Mouse (Mus musculus): ENCODE results near the gene Map2k6.

DNA sequence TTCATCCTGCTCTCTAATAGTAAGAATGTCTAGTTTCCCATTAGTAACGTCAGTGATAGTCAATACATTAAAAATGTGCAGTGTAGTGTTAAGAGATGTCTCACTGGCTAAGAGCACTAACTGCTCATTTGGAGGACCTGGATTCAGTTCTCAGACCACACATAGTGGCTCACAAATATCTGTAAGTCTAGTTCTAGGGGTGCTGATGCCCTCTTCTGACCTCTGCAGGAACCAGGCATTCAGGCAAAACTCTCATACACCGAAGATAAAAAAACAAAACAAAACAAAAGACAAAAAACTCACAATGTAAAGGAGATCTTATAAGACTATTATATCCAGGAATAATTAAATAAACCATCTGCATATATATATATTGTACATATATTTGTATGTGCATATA lies 72.4 kb downstream of the Map2k6 start:
- no peak; a peak in 1 of 6 replicates for TF ChIP-seq CTCF (IDR thresholded peaks at IDR 0.05 in 2 of 3, conservative IDR thresholded peaks at IDR 0.05 in 1 of 3; ENCODE audit: control insufficient read depth in 1 of 3, insufficient read depth in 1 of 3, low read depth in 2 of 3, low read length in 3 of 3, poor library complexity in 1 of 3, severe bottlenecking in 1 of 3)
- TF ChIP-seq POLR2A (IDR thresholded peaks at IDR 0.05; ENCODE audit: control insufficient read depth in 1 of 2, insufficient read depth in 1 of 2, low read depth in 1 of 2, low read length in 2 of 2, poor library complexity in 1 of 2): no peak
- no peak for TF ChIP-seq NELFE (IDR thresholded peaks at IDR 0.05; ENCODE audit: low read depth, low read length)
- TF ChIP-seq CHD1 (IDR thresholded peaks at IDR 0.05; ENCODE audit: low read depth, low read length): no peak

All from MEL (cell line).